Mouse (Mus musculus): Measurements from ENCODE around the gene Slc37a1.

Gene Slc37a1

DNA sequence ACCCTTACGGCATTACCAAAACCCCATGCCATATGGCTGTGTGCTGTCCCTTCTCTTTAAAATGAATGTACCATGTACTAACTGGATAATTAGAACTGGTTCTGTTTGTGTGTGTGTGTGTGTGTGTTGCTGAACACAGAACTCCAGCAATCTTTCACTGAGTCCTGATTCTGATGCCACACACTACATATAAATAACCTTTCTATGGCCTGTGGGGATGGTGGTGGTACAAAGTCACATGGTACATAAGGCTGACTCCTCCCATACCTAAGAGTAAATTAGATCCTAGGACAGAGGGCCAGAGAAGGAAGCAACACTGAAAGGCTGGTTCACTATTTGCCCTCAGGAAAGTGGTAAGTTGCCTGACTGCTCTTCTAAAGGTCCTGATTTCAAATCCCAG lies at the start of gene Slc37a1:
Slc37a1 (plus strand) TSS at position 301 of the 400 bp plus-strand sequence.
- no peak for DNase-seq

DNA sequence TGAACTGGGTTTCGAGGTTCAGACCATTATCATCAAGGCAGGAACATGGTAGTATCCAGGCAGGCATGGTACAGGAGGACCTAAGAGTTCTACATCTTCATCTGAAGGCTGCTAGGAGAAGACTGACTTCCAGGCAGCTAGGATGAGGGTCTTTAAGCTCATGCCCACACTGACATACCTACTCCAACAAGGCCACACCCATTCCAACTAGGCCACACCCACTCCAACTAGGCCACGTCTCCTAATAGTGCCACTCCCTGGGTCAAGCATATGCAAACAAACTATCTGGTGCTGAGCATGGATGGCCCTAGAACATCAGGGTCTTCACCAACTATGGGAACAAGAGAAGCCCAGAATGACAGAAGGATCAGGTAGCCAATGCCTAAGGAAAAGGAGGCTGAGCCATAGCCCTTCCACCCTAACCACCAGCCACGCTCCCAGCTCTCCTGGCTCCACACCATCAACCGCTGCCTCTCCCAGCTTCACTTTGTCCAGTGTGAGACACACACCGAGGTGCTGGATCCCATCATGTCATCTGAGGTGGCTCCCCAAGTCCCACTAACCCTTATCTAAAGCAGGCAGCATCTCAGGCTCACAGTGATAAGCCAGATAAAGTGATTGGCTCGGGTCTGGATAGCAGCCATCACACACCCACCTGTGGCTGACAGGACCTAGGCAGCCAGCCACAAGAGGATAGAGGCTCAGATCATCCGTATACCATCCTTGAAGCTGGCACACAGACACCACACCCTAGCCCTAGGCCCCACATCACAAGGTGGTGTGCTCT lies 48.2 kb upstream of the Slc37a1 start:
- DNase-seq, result no peak

DNA sequence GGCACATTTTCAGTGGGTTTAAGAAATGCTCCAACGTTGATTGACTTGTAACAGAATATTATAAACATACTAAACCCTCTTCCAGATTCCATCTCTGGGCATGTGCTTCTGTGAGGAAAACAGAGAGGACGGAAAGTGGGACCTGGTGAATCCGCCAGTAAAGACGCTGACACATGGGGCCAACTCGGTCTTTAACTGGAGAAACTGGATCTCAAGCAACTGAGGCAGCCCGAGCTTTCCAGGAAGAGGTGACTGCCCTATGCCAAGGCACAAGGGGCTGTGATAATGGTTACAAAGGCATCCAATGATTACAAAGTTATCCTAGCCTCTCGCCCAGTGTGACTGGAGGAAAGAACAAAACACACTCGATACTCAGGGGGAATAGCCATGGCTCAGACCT lies 45.4 kb upstream of the Slc37a1 start:
- no peak for DNase-seq

DNA sequence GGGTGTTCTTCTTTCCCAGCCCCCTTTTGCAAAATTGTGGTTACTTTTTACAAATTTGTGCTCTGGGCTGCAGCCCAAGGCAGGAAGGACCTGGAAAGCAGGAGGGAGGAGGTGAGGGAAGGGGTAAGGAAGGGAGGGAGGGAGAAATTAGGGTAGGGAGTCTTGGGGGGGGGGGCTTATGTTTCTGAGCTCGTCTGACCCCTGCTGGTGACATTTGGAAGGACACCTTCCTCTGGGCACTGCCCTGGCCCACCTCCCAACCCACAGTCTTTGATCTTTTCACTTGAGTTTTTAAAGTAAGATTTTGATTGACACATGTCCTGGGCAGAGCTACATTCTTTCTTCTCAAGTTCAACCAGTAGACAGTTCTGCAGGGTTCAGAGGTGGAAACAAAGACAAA lies 43.8 kb upstream of the Slc37a1 start:
- DNase-seq, result no peak

DNA sequence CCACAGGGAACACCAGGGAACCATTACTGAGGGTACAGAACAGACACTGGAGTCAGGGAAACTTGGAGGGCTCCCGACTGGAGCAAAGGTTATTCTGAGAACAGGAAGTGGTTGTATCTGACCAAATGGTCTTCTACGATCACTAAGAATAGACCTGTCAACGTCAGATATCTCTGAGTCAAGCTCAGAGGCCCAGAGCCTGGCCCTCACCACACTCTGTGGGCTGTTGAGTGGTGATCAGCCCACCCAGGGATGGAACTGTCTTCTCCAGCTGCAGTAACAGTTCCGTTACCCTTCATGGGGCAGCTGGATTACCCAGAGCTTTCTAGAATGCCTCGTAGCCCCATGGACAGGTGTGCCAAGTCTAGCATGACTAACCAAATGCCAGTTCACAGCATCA lies 41.3 kb upstream of the Slc37a1 start:
- DNase-seq, result no peak

DNA sequence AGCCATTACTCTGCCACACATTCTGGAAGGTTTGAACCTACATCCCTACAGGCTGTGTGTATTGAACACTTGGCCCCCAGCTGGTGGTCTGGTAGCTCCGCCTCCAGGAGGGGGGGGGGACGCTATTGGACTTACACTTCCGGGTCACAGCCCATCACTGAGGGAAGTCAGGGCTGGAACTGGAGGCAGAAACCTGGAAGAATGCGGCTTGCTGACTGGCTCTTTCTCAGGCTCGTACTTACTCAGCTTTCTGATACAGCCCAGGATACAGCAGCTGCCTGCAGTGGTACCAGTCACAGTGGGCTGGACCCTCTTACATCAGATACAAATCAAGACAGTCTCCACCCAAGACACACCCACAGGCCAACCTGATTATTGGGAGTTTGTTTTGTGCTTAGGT lies 39.4 kb upstream of the Slc37a1 start:
- no peak for DNase-seq

DNA sequence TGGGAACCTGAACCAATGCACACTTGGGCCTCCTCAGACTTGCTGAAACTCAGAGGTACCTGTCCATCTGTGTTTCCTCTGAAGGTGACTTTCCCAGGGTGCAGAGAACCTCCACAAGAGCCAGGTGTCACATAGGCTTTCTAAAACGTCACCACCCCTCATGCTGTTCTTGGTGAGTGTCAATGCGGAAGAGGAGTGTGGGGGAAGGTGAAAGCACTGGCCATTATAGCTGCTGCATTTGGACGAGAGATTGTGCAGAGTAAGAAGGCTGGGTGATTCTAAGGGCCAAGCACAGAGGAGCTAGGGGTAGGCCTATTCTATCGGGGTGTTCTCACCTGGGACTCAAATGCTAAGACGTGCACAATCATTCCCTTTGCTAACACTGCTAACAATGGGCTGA lies 32.6 kb upstream of the Slc37a1 start:
- DNase-seq, result no peak

DNA sequence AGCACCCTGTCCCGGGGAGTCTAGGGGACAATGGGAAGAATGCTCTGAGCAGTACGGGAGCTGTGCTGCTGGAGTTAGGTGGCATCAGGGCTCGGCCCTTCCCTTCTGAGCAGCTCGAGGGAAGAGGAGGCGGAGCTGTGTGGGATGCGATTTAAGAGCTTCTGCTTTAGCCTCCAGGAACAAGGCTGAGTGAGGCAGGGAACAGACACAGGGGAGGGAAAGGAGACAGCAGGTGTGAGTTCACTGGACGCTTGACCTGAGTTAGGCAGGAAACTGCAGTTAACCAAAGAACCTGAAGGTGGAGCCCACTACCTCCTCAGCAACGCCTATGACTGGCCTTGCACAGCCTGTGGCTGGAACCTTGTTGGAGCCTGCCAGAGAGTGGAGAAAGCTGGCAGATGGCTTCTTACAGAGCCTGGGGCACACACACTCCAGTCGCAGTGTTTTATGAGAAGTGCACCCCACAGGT lies 32.1 kb upstream of the Slc37a1 start:
- peak; percentile 88 for DNase-seq

DNA sequence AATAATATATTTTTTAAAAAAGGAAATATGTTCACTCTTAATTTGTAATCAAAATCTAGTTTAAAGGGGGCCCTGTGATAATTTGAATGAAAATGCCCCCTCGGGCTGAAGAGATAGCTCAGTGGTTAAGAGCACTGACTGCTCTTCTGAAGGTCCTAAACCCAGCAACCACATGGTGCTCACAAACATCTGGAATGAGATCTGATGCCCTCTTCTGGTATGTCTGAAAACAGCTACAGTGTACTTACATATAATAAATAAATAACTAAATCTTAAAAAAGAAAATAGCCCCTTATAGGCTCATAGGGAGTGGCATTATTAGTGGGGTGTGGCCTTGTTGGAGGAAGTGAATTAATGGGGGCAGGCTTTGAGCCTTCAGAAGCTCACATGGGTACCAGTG lies 29.4 kb upstream of the Slc37a1 start:
- DNase-seq, result no peak

DNA sequence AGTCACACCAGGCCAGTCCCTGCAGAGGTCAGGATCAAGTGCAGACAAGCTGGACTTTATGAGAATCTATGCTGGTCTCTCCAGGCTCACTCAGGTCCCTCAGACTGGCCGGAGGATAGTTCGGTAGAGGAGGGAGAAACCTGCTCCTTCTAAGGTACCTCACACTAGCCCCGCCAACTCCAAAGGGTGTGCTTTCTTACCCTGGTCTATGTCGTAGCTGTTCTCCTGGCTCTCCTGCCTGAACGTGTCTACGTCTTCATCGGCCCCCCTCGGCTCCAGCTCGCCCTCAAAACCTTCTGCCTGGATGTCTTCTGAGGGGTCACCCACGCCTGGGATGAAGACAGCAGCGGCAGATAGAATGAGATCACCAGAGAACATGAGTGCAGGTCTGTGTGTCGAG lies 28.7 kb upstream of the Slc37a1 start:
- DNase-seq, result no peak

DNA sequence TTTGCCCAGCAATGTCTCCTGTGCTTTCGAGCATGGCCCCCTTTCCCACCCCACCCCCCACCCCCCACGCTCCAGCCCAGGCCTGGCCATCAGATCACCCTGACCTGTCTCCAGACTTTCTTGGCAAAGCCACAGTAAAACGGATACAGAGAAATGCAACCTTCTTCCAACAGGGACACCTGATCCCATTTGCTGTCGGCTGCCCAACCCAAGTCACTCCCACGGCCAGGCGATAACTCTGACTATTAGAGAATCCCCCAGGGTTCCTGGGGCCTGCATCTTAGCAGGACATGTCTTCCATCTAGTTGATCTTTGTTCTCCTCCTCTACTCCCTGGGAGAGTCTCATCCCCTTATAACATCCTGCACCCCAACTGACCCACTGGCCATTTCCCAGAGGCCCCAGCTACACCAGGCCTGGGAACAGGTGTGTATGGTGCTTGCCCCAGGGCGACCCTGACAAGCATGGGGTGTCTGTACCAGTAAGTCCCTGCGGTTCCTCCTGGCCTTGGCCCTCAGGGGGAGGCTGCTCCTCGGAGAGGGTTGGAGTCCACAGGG lies 28.2 kb upstream of the Slc37a1 start:
- DNase-seq, result no peak

DNA sequence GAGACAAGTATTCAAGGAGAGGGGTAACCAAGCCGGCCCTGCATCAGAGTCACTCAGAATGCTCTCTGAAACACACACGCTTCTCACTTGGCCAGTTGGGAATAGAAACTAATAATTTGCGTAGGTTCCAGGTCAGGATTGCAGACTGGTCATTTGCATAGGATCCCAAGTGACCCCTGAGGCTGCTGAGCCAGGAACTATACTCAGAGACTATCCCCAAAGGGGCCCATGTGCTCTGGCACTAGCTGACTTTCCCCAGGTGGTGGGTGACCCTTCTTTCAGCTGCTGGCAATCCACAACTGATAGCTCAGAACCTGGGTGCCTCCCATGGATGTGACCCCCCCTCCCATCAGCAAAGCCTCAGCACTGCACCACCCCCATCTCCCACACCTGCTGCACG lies 27.4 kb upstream of the Slc37a1 start:
- no peak for DNase-seq

DNA sequence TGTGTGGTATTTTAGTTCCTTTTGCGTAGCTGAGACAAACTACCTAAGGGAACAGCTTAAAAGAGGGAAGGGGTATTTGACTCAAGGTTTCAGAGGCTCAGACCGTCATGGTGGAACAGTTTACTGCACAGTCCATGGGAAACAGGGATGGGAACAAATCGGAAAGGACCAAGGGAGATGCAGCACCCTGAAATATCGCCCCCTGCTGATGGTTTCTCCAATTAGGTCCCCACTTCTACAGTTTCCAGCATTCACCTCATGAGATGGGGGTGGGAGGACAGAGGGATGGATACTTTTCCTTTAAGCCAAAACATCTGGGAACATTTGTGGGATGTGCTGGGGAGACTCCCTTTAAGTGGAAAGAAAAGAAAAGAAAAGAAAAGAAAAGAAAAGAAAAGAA lies 26.8 kb upstream of the Slc37a1 start:
- DNase-seq, result no peak

DNA sequence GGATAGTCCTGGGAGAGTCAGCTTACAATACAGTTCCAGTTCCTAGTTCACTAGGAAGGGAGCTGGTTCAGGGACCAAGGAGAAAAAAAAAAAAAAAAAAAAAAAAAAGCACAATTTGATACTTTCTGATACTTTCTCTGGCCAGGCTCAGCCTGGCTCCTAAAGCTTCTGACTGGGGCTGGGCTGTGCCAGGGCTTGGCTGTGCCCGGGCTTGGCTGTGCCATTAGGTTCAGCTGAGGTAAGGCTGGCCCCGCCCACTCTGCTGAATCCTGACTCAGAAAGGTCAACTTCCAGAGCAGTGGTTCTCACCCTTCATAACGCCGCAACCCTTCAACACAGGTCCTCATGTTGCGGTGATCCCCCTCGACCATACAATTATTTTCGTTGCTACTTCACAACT lies 26.2 kb upstream of the Slc37a1 start:
- DNase-seq, result no peak

DNA sequence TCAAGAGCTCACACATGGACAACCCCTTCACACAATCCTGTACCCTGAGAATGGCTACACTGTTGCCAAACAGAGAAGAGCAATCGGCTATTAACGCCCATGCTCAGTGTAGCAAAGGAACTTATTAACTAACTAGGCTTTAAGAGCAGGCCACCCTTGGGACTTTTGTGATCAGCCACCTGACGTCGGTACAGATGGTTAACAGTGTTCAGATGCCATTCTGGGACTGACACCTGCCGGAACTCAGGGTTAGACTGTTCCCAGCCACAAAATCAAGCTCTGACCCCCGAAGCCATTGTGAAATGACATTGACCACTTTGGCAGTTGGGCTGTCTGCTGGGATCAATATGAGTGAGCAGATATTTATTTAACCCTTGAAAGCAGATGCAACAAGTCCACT lies 25.2 kb upstream of the Slc37a1 start:
- DNase-seq, result no peak

DNA sequence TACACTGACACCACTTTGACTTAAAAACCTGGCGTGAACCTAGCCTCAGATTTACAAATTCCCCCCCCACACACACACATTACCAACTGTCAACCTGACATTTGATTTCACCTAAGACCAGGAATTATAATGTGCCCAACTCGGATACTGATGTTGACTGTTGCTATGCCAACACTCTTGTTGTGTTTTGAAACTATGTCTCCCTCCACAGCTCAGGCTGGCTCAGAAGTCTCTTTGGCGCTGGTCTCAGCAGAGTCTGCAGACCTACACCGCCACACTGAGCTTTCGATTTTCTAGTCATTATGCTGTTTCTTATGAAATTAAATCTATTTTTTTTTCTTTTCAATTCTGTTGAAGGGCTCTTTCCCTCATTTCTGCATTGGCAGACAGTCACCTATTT lies 23.9 kb upstream of the Slc37a1 start:
- no peak for DNase-seq

DNA sequence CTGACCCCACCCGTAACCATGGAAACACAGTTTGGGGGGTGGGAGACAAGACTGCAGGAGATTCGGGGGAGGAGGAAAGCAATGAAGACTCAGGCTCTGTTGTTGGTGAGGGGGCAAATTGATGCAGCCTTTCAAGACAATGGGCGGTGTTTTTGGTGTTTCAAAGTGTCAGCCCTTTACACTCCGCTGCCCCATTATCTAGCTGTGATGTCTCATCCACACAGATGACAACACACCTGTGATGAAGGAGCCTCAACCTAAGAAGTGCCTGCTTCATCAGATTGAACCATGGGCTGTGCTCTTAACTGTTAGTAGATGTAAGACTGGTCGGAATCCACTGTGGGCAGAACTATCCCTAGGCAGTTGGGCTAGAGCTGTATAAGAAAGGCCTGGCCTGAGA lies 22.8 kb upstream of the Slc37a1 start:
- no peak for DNase-seq

DNA sequence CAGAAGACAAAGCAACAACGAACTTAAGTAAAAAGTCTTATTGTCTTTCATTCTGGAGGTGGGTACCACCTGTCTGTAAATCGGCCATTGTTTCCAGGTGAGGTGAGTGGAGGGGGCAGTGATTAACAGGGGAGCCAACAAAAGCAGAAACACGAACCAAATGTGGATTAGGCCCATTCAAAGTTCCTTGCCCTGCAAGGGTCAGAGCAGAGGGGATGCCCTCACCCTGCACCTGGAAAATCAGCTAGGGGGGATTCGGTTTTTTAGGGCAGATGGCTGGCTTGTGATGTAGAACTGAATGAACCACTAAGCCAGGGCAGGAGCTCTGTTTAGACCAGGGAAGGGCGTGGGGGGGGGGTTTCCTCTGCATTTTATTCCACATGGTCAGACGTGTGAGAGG lies 22.2 kb upstream of the Slc37a1 start:
- no peak for DNase-seq

DNA sequence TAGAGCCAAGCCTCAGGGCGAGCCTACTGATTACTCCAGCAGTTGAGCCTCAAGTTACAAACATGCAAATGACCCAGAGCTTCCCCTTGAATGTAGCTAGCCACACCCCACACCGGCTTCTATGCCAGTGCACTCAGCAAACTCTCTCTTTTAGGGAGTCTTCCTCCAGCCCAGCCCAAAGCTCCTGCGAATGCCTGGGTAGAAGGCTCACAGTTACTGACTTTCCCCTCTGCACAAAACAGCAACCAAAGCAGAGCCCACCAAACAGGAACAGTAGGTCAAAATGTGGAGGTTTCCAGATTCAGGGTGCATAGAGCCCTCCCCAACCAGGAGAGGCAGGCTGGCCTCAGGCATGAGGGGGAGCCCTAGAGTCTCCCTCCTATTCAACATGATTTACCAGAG lies 21.4 kb upstream of the Slc37a1 start:
- DNase-seq, result no peak

DNA sequence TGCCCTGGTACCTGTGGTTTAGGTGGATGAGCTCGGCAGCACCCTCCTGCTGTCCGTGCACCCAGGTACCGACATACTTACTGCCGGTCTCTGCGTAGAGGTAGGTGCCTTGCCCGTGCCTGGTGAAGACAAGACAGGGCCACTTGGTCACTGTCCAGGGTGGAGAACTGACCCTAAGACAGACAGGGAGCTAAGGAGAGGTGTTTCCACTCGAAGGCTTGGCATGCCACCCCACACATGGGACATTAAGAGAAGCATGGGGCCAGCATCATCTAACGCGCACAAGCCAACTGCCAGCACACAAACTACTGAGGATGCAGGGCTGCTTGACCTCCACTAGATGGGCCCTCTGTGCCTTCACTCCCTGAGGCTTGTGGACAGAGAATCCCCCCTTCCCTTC lies 20.8 kb upstream of the Slc37a1 start:
- DNase-seq, result no peak

DNA sequence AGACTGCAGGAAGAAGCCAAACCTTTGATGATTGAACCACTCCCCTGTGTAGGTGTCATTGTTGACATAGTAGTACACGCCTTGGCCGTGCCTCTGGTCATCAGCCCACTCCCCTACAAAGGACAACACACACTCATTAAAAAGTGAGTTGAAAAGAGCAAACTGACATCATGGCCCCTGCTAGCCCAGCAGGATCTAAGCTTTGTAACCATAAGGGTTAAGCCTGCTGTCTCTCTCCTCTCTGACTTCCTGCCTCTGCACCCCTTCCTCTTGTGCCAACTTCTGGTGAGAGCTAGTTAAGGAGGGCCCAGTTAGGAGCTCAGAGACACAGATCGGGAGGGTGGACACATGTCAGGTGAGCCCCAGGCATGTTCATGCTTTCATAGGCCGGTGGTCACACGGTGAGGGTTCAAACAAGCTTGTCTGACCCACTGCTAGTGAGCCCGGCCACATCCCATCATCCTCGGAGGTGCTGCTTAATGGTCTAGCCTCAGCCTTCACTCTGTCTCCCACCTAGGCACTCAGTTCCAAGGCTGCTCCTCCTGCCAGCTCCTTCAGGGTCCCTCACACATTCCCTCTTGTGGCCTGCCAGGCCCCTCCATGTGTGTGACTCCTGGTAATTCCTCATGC lies 20.2 kb upstream of the Slc37a1 start:
- no peak for DNase-seq

DNA sequence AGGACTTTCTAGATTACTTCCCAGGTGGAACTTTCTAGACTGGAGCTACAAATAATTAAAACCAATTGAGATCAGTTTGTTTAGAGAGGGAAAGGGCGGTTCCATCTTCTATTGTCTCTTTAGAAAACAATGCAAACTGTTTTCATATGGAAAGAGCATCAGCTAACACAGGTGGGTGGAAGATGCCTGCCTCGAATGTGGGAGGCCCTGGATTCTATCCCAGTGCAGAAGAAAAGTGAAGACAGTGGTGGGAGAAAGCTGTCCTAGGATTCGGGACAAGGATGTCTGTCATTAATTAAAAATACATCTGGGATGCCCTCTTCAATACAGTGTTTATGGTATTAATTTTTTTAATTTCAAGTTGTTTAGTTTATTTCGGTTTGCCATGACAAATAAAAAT lies 19.5 kb upstream of the Slc37a1 start:
- no peak for DNase-seq

DNA sequence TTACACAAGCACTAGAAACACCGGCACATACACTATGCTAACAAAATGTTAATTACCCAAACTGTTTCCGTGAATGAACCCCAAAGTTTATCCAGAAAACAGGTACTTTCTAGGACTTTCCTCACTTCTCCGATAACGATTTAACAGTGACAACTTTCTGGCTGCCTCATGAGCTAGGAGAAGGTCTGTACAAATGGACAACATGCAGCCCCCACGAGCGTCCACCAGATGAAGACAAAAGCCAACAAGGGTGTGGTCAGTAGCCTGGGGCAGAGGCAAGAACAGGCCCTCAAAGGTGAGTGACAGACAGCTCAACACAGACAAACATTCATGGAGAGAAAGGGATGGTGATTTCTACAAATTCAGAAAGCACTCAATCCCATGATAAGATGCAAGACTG lies 19.0 kb upstream of the Slc37a1 start:
- DNase-seq, result no peak

DNA sequence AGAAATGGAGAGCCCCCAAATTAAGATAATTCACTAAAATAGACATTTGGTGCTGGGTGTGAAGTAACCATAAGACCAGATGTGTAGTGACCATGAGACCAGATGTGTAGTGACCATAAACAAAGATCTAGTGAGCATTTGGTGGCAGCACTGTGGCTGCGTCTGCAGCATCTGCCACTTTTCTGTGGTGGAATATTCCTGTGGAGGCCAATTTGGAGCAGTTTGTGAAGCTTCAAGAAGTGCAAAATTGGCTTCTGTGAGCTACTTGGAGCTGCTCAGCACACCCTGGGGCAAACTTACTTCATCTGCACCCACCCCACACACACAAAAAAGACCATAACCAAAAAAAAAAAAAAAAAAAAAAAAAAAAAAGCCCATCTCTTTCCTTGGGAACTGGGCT lies 18.6 kb upstream of the Slc37a1 start:
- DNase-seq, result no peak

DNA sequence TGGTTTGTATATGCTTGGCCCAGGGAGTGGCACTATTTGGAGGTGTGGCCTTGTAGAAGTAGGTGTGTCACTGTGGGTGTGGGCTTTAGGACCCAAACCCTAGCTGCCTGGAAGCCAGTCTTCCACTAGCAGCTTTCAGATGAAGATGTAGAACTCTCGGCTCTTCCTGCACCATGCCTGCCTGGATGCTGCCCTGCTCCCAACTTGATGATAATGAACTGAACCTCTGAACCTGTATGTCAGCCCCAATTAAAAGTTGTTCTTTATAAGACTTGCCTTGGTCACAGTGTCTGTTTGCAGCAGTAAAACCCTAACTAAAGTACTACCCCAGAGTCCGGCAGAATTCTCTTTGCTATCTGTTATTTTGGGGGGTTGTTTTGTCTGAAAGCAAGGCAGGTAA lies 16.8 kb upstream of the Slc37a1 start:
- no peak for DNase-seq

All from cerebellum, adult 11 months (tissue).